Mouse (Mus musculus): ENCODE data around the gene Ccpg1.

Gene Ccpg1

DNA sequence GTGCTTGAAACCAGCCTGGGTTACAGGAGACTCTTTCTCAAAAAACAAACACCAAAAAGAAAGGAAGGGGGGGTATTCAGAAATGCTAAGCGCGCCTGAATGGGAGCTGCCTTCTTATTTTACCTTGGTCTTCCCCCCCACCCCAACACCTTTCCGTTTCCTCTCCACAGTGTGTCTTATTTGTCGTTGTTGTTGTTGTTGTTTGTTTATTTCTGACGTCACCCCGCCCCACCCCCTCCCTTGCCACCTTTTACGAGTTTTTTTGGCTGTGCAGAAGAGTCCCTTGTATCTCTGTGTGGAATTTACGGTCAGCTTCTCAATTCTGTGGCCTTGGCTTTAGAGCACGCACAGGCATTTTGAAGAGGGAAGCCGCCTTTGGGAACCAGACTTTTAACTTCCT, 60.5 kb downstream of the Ccpg1 start:
- DNase-seq (ENCODE audit: low read depth), result no peak

DNA sequence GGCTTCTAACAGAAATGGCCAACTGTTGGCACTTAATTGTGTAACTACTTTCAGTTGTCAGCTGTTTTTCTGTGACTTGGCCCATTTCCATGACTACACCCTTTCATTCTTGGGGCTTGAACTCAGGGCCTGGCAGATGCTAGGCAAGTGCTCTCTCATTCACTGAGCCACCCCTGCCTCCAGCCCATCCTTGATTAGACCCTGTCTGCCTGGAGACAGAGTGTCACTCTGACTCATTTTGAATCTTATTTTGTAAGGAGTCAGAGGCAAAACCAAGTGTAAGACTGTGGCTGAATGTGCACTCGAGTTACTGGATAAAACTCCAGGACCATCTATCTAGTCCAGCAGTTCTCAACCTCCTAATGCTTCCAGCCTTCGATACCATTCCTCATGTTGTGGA, 62.7 kb downstream of the Ccpg1 start:
- no peak for DNase-seq (ENCODE audit: low read depth)

DNA sequence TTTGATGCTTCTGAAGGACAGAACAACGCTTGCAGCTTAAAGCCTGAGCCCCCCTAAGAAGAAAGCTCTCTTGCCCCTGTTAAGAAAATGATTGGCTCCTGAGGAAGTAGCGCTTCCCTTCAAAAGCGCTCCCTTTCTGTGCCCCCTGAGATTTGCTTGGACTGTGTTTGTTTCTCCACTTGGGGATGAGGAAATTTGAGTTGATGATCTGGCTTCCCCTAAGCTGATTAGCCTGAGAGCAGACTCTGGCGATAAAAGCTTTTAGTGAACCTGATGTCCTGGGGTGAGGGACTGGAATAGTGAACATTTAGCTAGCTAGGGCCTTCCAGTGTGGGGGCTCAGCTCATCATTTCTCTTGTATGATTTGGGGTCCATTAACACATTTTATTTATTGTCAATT, 63.7 kb downstream of the Ccpg1 start:
- no peak for DNase-seq (ENCODE audit: low read depth)

DNA sequence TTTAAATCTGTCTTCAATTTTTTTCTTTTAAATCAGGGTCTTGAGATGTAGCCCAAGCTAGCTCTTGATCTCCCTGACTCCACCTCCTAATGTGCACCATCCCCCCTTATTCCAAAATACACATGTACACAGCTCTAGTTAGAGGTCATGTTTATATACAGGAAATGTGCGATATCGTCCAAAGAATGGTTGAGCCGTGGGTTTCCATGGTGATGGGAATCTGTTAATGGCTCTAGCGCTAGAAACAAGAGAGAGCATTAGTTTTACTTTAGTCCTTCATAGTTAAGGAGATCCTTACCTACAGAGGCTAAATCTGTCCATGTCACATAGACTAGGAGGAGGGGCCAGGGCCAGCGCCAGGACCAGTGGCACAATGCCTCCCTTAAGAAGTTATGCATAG, 64.6 kb downstream of the Ccpg1 start:
- DNase-seq (ENCODE audit: low read depth), result no peak

DNA sequence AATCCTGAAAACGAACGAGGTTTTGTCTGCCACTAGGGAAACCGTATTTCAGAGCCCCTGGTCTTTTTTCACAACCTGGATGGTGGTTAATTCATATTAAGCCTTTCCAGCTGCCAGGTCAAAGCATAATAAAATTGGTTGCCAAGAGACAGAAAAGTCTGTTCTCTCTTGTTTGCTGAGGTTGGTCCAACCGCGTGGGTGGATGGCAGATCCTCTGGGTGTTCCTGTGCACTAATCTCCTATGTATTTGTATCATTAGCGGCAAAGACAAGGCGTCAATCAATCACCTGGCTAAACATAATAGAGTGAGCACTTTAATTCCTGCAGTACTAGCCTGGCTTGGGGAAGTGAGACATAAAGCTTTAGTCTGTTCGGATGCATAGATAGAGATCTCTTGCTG, 65.4 kb downstream of the Ccpg1 start:
- no peak for DNase-seq (ENCODE audit: low read depth)

DNA sequence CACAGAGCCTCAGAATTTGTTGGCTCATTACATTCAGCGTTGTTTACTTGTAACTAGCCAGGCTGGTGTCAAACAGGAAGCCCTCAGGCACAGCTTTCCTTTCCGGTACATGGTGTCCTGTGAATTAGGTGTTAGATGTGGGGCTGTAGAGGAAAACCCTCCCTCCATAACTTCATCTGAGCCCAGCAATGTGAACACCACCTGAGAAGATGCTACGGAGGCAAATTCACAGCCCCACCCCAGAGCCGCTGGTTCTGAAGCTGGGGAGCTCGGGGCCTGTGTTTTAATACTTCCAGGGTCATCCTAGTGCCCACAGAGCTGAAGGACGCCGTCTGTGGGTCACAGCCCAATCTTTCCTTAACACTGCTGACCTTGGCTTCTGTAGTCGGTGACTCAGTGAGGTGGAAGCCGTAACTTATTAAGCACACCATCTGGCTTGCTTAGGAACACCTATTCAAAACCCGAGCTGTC, 70.2 kb downstream of the Ccpg1 start:
- no peak for DNase-seq (ENCODE audit: low read depth)

DNA sequence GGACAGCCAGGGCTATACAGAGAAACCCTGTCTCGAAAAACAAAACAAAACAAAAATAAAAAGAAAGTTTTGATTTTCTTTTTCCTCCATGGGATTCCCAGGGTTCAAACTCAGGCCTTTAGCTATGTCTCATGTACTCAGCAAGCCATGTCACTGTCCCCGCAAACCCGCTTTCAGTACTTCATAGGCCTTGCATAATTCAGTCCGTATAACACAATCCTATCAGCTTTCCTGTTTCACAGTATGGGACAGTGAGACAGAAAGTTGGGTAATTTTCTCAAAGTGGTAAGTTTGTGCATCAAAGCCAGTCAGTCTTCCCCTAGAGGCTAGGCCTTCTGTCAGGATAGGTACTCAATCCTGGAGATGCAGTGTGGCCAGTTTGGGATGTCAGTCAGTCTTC, 74.0 kb downstream of the Ccpg1 start:
- no peak for DNase-seq (ENCODE audit: low read depth)

DNA sequence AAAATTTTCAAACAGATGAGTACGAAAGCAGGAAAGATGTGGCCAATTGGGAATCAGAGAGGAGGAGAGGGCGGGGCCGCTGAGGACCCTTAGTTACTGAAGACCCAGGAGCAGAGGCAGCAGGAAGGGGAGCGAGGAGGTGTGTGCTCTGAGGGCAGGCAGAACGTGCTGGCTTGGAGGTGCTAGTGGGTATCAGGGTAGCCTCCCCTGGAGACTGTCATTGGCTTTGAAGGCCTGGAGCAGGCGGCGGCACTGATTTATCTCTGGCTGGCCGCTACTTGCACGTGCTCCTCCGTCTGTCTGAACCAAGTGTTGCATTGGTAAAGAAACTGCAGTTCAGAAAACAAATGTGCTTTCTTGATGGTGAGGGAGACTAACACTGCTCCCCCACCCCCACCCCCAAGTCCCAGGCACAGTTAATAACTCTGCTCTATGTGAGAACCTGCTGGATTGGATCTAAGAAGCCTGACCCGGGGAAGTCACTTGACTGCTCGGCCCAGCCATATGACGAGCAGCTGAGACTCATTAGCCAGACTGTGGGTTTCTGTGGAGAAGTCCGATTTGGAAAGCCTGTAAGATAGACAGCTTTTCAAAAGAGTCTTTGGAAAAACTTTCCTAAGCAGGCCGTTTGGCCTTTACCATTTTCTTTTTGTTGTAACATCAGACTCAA, 78.5 kb downstream of the Ccpg1 start:
- no peak for DNase-seq (ENCODE audit: low read depth)

All from c-Kit-positive CD71-negative TER-119-negative erythroid progenitor cells, embryonic 14.5 days (primary cell).